Mouse (Mus musculus): Measurements from ENCODE around the gene Bsg. TPM values are rescaled to one million over a fixed set of nuclear protein-coding genes. Genes with fewer than 3 reads are reported as not detected.
A peak's percentile ranks its signal among the peaks of the same experiment; 100 is the strongest.

The Bsg gene
- total RNA-seq, 1 experiment from 2014 or later = 235 TPM

DNA sequence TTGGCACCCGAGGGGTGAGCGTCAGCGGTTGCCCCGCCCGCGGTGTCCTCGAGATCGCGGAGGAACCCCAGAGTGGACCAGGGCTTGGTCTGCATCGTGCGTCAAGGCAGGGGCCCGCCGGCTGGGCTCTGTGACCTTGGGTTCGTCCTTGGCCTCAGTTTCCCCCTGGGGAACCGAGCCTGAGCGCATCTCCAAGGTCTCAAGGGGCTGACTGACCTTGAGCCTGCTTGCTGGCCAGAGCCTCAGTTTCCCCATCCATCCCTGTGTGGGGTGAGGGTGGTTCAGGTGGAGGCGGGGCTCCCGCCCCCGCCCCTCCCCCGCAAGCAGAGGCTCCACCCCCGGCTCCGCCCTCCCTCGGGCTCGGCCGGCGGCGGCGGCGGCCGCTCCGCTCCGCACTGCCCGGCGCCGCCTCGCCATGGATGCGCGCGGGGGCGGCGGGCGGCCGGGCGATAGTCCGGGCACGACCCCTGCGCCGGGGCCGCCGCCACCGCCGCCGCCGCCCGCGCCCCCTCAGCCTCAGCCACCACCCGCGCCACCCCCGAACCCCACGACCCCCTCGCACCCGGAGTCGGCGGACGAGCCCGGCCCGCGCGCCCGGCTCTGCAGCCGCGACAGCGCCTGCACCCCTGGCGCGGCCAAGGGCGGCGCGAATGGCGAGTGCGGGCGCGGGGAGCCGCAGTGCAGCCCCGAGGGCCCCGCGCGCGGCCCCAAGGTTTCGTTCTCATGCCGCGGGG, 12.1 kb downstream of the Bsg start, which contains the start of gene Hcn2:
Gene Hcn2, plus strand, starts transcription at position 381 of the 734 bp plus-strand sequence.
- no peak for ATAC-seq (replicated peaks in 1 of 2; ENCODE audit: insufficient read depth in 1 of 2, low FRiP score in 2 of 2, low TSS enrichment in 1 of 2, low read depth in 1 of 2, poor library complexity in 2 of 2, severe bottlenecking in 2 of 2)

- no peak for ATAC-seq (replicated peaks in 1 of 2; ENCODE audit: insufficient read depth in 1 of 2, low FRiP score in 2 of 2, low TSS enrichment in 1 of 2, low read depth in 1 of 2, poor library complexity in 2 of 2, severe bottlenecking in 2 of 2)
Measured at GRCm38 (mm10) chr10:79716988-79717355, 12.7 kb downstream of the Bsg start.

DNA sequence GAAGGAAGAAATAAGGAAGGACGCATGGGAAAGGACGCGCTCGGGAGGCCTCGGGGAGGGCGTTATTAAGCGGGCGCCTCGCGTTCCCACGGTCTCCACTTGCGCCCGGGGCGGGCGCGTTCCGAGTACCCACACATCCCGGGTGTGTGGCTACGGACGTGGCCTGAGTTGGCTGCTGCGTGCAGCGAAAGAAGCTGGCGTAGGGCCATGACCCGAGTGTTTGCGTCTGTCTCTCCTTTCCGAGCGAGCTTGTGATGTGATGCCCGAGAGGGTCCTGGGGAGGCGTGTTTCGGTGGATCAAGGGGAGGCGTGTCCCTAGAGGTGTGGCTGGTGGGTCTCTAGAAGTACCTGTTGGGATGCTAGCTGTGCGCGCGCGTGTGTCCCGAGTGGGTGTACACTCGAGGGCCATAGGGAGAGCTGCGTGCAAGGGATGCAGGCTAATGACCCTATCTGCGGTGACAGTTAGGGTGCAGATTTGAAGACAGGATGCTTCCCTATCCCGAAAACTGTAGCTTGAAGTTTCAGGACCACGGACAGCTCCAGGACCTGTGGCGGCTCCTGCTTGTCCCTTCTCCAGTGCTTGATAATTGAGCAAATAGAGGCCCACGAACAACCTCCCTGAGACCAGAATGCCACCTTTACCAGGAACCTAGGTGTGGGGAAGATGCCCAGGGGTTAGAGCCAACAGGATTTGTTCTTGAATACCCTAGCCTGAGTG, 13.5 kb downstream of the Bsg start:
- ATAC-seq (replicated peaks in 1 of 2; ENCODE audit: insufficient read depth in 1 of 2, low FRiP score in 2 of 2, low TSS enrichment in 1 of 2, low read depth in 1 of 2, poor library complexity in 2 of 2, severe bottlenecking in 2 of 2) = peak; percentile 44 to 61; a peak in 3 of 4 replicates

- ATAC-seq (replicated peaks in 1 of 2; ENCODE audit: insufficient read depth in 1 of 2, low FRiP score in 2 of 2, low TSS enrichment in 1 of 2, low read depth in 1 of 2, poor library complexity in 2 of 2, severe bottlenecking in 2 of 2) = no peak
Measured at GRCm38 (mm10) chr10:79721089-79721488, 16.8 kb downstream of the Bsg start.

- ATAC-seq (replicated peaks in 1 of 2; ENCODE audit: insufficient read depth in 1 of 2, low FRiP score in 2 of 2, low TSS enrichment in 1 of 2, low read depth in 1 of 2, poor library complexity in 2 of 2, severe bottlenecking in 2 of 2) = no peak
Measured at GRCm38 (mm10) chr10:79723047-79723446, 18.8 kb downstream of the Bsg start.

DNA sequence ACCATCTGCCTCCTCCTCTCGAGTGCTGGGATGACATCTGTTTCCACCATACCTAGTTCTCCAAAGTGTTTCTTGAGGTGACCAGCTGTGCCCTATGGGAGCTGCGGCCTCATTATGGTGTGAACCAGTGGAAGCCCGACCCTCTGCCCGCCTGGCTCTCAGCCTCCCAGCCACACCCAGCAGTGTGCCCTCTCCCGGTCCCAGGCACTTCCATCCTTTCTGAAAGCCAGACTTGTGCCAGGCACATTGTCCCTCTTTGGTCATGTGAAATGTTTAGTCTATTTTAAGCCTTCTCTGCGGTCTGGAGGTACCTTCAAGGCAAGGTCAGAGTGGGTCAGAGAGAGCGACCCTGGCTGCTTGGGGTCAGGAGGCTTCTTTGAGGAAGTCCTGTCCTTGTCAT, 19.4 kb downstream of the Bsg start:
- no peak for ATAC-seq (replicated peaks in 1 of 2; ENCODE audit: insufficient read depth in 1 of 2, low FRiP score in 2 of 2, low TSS enrichment in 1 of 2, low read depth in 1 of 2, poor library complexity in 2 of 2, severe bottlenecking in 2 of 2)

DNA sequence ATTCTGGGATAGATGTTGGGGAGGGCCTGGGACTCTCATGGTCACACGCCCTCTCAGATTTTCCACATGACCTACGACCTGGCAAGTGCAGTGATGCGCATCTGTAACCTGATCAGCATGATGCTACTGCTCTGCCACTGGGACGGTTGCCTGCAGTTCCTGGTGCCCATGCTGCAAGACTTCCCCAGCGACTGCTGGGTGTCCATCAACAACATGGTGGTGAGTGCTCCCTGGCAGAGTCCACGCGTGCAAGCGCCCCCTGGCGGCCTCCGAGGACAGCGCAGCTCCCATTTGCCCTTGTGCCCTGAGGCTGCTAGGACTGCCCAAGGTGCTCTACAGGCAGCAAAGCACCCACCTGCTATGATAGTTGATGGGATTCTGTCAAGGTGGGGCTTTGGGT, 21.8 kb downstream of the Bsg start:
- peak in 1 of 2 experiments; percentile 62; a peak in 2 of 4 replicates for ATAC-seq (replicated peaks in 1 of 2; ENCODE audit: insufficient read depth in 1 of 2, low FRiP score in 2 of 2, low TSS enrichment in 1 of 2, low read depth in 1 of 2, poor library complexity in 2 of 2, severe bottlenecking in 2 of 2)

DNA sequence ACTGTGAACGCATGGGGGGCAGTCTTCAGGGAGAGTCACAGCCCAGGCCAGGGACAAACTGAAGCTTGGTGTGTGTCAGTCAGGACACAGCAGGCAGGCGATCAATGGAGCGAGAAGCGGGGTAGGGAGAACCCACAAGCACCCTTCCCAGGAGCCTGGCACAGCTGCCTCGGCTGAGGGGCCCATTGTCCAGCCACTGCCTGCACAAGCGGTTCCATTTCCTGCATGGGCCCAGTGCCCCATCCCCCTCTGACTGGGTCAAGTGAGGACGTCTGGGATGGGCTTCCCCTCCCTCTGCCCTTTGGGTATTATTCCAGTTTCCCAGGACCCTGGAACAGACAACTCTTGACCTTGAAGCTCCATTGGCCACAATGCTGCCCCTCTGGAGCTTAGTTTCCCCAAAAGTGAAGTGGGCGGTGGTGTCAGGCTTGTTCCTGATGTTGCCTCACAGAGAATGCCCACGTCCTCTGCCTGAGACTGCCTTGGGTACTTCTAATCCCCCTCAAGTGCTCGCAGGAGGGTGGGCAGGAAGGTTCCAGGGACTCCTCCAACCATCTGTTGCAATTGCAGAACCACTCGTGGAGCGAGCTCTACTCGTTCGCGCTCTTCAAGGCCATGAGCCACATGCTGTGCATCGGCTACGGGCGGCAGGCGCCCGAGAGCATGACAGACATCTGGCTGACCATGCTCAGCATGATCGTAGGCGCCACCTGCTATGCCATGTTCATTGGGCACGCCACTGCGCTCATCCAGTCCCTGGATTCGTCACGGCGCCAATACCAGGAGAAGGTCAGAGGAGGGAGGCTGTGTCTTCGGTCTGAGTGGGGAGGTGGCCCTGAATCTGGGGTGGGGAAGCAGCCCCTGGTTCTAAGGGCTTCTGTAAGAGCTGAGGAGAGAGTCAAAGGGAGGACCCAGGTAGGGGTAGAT, 24.3 kb downstream of the Bsg start:
- ATAC-seq (replicated peaks in 1 of 2; ENCODE audit: insufficient read depth in 1 of 2, low FRiP score in 2 of 2, low TSS enrichment in 1 of 2, low read depth in 1 of 2, poor library complexity in 2 of 2, severe bottlenecking in 2 of 2) = no peak

GRCm38 (mm10) chr10:79729357-79729965, 25.2 kb downstream of the Bsg start:
- 0 out of 4 replicates have a peak, but pooled peaks of 1 of the 2 experiments have one; percentile 19 for ATAC-seq (replicated peaks in 1 of 2; ENCODE audit: insufficient read depth in 1 of 2, low FRiP score in 2 of 2, low TSS enrichment in 1 of 2, low read depth in 1 of 2, poor library complexity in 2 of 2, severe bottlenecking in 2 of 2)

DNA sequence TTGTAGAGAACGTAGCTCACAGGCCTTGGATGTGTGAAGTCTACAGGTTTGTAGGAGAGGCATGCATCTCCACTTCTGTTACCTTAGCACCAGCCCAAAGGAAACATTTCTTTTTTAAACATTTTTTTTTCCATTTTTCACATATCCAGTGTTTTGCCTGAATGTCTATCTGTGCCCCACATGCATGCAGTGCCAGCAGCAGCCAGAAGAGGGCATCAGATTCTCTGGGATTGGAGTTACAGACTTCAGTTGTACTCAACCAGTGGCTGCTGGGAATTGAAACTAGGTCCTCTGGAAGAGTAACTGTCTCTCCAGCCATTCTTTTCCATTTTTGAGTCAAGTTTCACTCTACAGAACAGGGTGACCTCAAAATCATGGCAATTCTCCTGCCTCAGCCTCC, 28.2 kb downstream of the Bsg start:
- no peak for ATAC-seq (replicated peaks in 1 of 2; ENCODE audit: insufficient read depth in 1 of 2, low FRiP score in 2 of 2, low TSS enrichment in 1 of 2, low read depth in 1 of 2, poor library complexity in 2 of 2, severe bottlenecking in 2 of 2)

- no peak for ATAC-seq (replicated peaks in 1 of 2; ENCODE audit: insufficient read depth in 1 of 2, low FRiP score in 2 of 2, low TSS enrichment in 1 of 2, low read depth in 1 of 2, poor library complexity in 2 of 2, severe bottlenecking in 2 of 2)
Measured at GRCm38 (mm10) chr10:79733847-79734246, 29.6 kb downstream of the Bsg start.

DNA sequence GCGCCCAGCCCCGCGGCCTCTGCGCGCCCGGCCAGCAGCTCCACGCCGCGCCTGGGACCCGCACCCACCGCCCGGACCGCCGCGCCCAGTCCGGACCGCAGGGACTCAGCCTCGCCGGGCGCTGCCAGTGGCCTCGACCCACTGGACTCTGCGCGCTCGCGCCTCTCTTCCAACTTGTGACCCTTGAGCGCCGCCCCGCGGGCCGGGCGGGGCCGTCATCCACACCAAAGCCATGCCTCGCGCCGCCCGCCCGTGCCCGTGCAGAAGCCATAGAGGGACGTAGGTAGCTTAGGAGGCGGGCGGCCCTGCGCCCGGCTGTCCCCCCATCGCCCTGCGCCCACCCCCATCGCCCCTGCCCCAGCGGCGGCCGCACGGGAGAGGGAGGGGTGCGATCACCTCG, 31.1 kb downstream of the Bsg start:
- no peak for ATAC-seq (replicated peaks in 1 of 2; ENCODE audit: insufficient read depth in 1 of 2, low FRiP score in 2 of 2, low TSS enrichment in 1 of 2, low read depth in 1 of 2, poor library complexity in 2 of 2, severe bottlenecking in 2 of 2)

DNA sequence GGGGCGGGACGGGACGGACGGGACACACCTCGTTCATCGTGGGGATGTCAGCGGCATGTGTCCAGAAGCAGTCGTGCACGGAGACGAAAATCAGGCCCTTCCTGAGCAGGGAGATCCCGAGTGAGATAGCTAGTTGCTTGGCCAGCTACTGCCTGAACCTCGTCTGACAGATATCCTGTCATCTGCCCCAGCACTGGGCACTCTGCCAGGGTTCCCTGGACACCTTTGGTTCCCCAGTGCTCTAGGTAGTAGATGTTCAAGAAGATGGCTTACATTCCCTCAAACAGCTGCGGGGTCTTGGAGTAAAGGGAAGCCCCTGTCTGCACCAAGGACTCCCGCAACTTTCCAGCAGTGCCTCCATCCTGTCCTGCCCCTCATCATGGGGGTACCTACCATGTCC, 32.4 kb downstream of the Bsg start:
- ATAC-seq (replicated peaks in 1 of 2; ENCODE audit: insufficient read depth in 1 of 2, low FRiP score in 2 of 2, low TSS enrichment in 1 of 2, low read depth in 1 of 2, poor library complexity in 2 of 2, severe bottlenecking in 2 of 2) = no peak

GRCm38 (mm10) chr10:79738259-79738658, 34.0 kb downstream of the Bsg start:
- ATAC-seq (replicated peaks in 1 of 2; ENCODE audit: insufficient read depth in 1 of 2, low FRiP score in 2 of 2, low TSS enrichment in 1 of 2, low read depth in 1 of 2, poor library complexity in 2 of 2, severe bottlenecking in 2 of 2) = peak in 1 of 2 experiments; percentile 36; a peak in 1 of 4 replicates

- ATAC-seq (replicated peaks in 1 of 2; ENCODE audit: insufficient read depth in 1 of 2, low FRiP score in 2 of 2, low TSS enrichment in 1 of 2, low read depth in 1 of 2, poor library complexity in 2 of 2, severe bottlenecking in 2 of 2) = no peak
Measured at GRCm38 (mm10) chr10:79739234-79739633, 34.9 kb downstream of the Bsg start.

- ATAC-seq (replicated peaks in 1 of 2; ENCODE audit: insufficient read depth in 1 of 2, low FRiP score in 2 of 2, low TSS enrichment in 1 of 2, low read depth in 1 of 2, poor library complexity in 2 of 2, severe bottlenecking in 2 of 2) = no peak
Measured at GRCm38 (mm10) chr10:79740863-79741262, 36.6 kb downstream of the Bsg start.

- ATAC-seq (replicated peaks in 1 of 2; ENCODE audit: insufficient read depth in 1 of 2, low FRiP score in 2 of 2, low TSS enrichment in 1 of 2, low read depth in 1 of 2, poor library complexity in 2 of 2, severe bottlenecking in 2 of 2) = no peak
Measured at GRCm38 (mm10) chr10:79743161-79743560, 38.9 kb downstream of the Bsg start.
